Mouse (Mus musculus): Measurements from ENCODE around the gene 4930563M21Rik.
"Not testable (repeated sequence)": the region's sequence is repeated elsewhere in the genome, so short reads cannot be mapped to it uniquely, and the experiment has no call there.

The 4930563M21Rik gene

GRCm38 (mm10) chr9:56010450-56010849, at the start of gene 4930563M21Rik:
4930563M21Rik (minus strand) TSS chr9:56010550.
- DNase-seq (ENCODE audit: low spot score), result no peak

- DNase-seq (ENCODE audit: low spot score), result no peak
Measured at GRCm38 (mm10) chr9:56056147-56056546, 45.8 kb upstream of the 4930563M21Rik start.

GRCm38 (mm10) chr9:56053796-56054195, 43.4 kb upstream of the 4930563M21Rik start:
- DNase-seq (ENCODE audit: low spot score), result no peak

GRCm38 (mm10) chr9:56042181-56042621, 31.9 kb upstream of the 4930563M21Rik start:
- no peak for DNase-seq (ENCODE audit: low spot score)

- DNase-seq (ENCODE audit: low spot score), result peak; percentile 91
Measured at GRCm38 (mm10) chr9:56041372-56042180, 31.2 kb upstream of the 4930563M21Rik start, which contains the start of gene Rcn2. Rcn2 (plus strand) TSS chr9:56041845.

- DNase-seq (ENCODE audit: low spot score), result no peak
Measured at GRCm38 (mm10) chr9:56032219-56032618, 21.9 kb upstream of the 4930563M21Rik start.

GRCm38 (mm10) chr9:56027292-56027691, 16.9 kb upstream of the 4930563M21Rik start:
- DNase-seq (ENCODE audit: low spot score), result no peak

- DNase-seq (ENCODE audit: low spot score), result no peak
Measured at GRCm38 (mm10) chr9:56024772-56025171, 14.4 kb upstream of the 4930563M21Rik start.

GRCm38 (mm10) chr9:56004679-56005078, 5.7 kb downstream of the 4930563M21Rik start:
- DNase-seq (ENCODE audit: low spot score), result not testable (repeated sequence)

GRCm38 (mm10) chr9:55946819-55947218, 63.5 kb downstream of the 4930563M21Rik start:
- no peak for DNase-seq (ENCODE audit: low spot score)

GRCm38 (mm10) chr9:55941356-55941755, 69.0 kb downstream of the 4930563M21Rik start:
- no peak for DNase-seq (ENCODE audit: low spot score)

GRCm38 (mm10) chr9:55938618-55938985, 71.7 kb downstream of the 4930563M21Rik start:
- DNase-seq (ENCODE audit: low spot score), result no peak

GRCm38 (mm10) chr9:55937664-55938617, 72.4 kb downstream of the 4930563M21Rik start, which contains the start of gene Scaper:
Scaper (minus strand) TSS chr9:55938119.
- DNase-seq (ENCODE audit: low spot score), result peak; percentile 81

- no peak for DNase-seq (ENCODE audit: low spot score)
Measured at GRCm38 (mm10) chr9:55937224-55937663, 73.1 kb downstream of the 4930563M21Rik start.

- no peak for DNase-seq (ENCODE audit: low spot score)
Measured at GRCm38 (mm10) chr9:55932482-55932881, 77.9 kb downstream of the 4930563M21Rik start.

- DNase-seq (ENCODE audit: low spot score), result no peak
Measured at GRCm38 (mm10) chr9:55918579-55918978, 91.8 kb downstream of the 4930563M21Rik start.

GRCm38 (mm10) chr9:55916751-55917150, 93.6 kb downstream of the 4930563M21Rik start:
- no peak for DNase-seq (ENCODE audit: low spot score)

Data from spleen, adult 12 weeks (tissue).